In genomic region chr7:128062456-128062855, GRCm38 (mm10) we compare ENCODE assay signal across 20 mouse cellular contexts. TPM values are rescaled to one million over a fixed set of nuclear protein-coding genes. Genes with fewer than 3 reads are reported as not detected.
DNase-seq lines count a peak whose midpoint lies in the region; ATAC-seq and TF ChIP-seq lines count a peak whose summit lies in the region.
"Had no signal": no experiment of that assay in that cellular context is flagged by ENCODE, and none has a peak within 500 bp of the region (broad histone marks: within the 10 kb centered on the region; RNA-seq: fewer than 3 reads in every experiment).

Gene Itgam (plus strand): TSS chr7:128062640.
Gene Gm49368 (plus strand): TSS chr7:128062683.

- H3K4me2 ChIP-seq in stomach, embryonic 16.5 days (ENCODE audit: low read depth, low read length), result no peak within 1 kb of the TSS
- no peak within 1 kb of the TSS for H3K4me2 ChIP-seq in stomach, postnatal 0 days (replicated peaks; ENCODE audit: low read depth)
- H3K4me2 ChIP-seq: embryonic facial prominence, embryonic 13.5 days; heart, embryonic 13.5 days; hindbrain, embryonic 12.5 days had no signal

- H3K36me3 ChIP-seq in stomach, embryonic 16.5 days (ENCODE audit: control insufficient read depth, insufficient read depth, low read length), result no peaks in the 10 kb centered on the region
- H3K36me3 ChIP-seq in stomach, postnatal 0 days (ENCODE audit: control insufficient read depth, insufficient read depth, low read length), result no peaks in the 10 kb centered on the region
- H3K36me3 ChIP-seq in macrophage (ENCODE audit: inconsistent target), result no peaks in the 10 kb centered on the region
- H3K36me3 ChIP-seq: embryonic facial prominence, embryonic 13.5 days; G1E; heart, embryonic 13.5 days; hindbrain, embryonic 12.5 days had no signal

- peak within 1 kb of the TSS; percentile 48 for H3K4me3 ChIP-seq in gastrocnemius, adult 2 months
- no peak within 1 kb of the TSS for H3K4me3 ChIP-seq in stomach, embryonic 16.5 days (replicated peaks; ENCODE audit: low read length)
- no peak within 1 kb of the TSS for H3K4me3 ChIP-seq in stomach, postnatal 0 days (ENCODE audit: low read depth, low read length)
- H3K4me3 ChIP-seq in macrophage (ENCODE audit: inconsistent target), result peak within 1 kb of the TSS; percentile 46
- H3K4me3 ChIP-seq: embryonic facial prominence, embryonic 13.5 days; heart, embryonic 13.5 days; hindbrain, embryonic 12.5 days had no signal

- H3K79me2 ChIP-seq in macrophage (ENCODE audit: inconsistent target), result peaks cover 28% of the 10 kb centered on the region

- ATAC-seq in stomach, embryonic 16.5 days (ENCODE audit: insufficient read depth, low FRiP score), result no peak
- no peak for ATAC-seq in stomach, postnatal 0 days (ENCODE audit: low FRiP score, low TSS enrichment)
- ATAC-seq: activated CD4-positive, CD25-positive, alpha-beta regulatory T cell, adult 4 months; intestine, postnatal 0 days had no signal

- H3K27ac ChIP-seq in gastrocnemius, adult 2 months, result no peak within 1 kb of the TSS
- peak within 1 kb of the TSS; percentile 23; the same call in 1 of the 2 replicates for H3K27ac ChIP-seq in stomach, embryonic 16.5 days (ENCODE audit: low read length)
- H3K27ac ChIP-seq in stomach, postnatal 0 days (replicated peaks), result no peak within 1 kb of the TSS
- peak within 1 kb of the TSS; percentile 92 for H3K27ac ChIP-seq in macrophage
- H3K27ac ChIP-seq: embryonic facial prominence, embryonic 13.5 days; heart, embryonic 13.5 days; hindbrain, embryonic 12.5 days had no signal

- no peak for DNase-seq in gastrocnemius, adult 2 months
- no peak for DNase-seq in gastrocnemius, adult 8-10 months (ENCODE audit: low spot score in 2 of 2)
- DNase-seq in stomach, postnatal 0 days (ENCODE audit: low spot score), result no peak
- peak; percentile 54 for DNase-seq in thymus, postnatal 25 days
- DNase-seq in gastrocnemius, postnatal 10 days, result no peak
- no peak for DNase-seq in kidney, adult 11 months
- DNase-seq: cerebellum, postnatal 25 days; kidney, postnatal 36 days; layer of hippocampus, postnatal 36 days had no signal

- H3K27me3 ChIP-seq in stomach, embryonic 16.5 days (ENCODE audit: control insufficient read depth, insufficient read depth, low read length), result no peaks in the 10 kb centered on the region
- H3K27me3 ChIP-seq in stomach, postnatal 0 days (ENCODE audit: control insufficient read depth, insufficient read depth, low read length), result no peaks in the 10 kb centered on the region
- H3K27me3 ChIP-seq: embryonic facial prominence, embryonic 13.5 days; hindbrain, embryonic 12.5 days had no signal

- no peaks in the 10 kb centered on the region for H3K9me3 ChIP-seq in stomach, embryonic 16.5 days (replicated peaks; ENCODE audit: control insufficient read depth, low read length)
- no peaks in the 10 kb centered on the region for H3K9me3 ChIP-seq in stomach, postnatal 0 days (ENCODE audit: control insufficient read depth, low read length)
- H3K9me3 ChIP-seq: G1E; heart, embryonic 13.5 days; hindbrain, embryonic 12.5 days had no signal

- no peak for TF ChIP-seq EP300 in stomach, postnatal 0 days (optimal IDR thresholded peaks at IDR 0.05)

- no peak for TF ChIP-seq CTCF in gastrocnemius, adult 2 months (IDR thresholded peaks at IDR 0.05)
- no peak for TF ChIP-seq CTCF in stomach, postnatal 0 days (IDR thresholded peaks at IDR 0.05; ENCODE audit: low read depth)

- WGBS in stomach, embryonic 16.5 days, result 76% methylated on average over 7 of the region's 7 CpGs
- WGBS in stomach, postnatal 0 days, result 66% methylated on average over 7 of the region's 7 CpGs
- 1% methylated on average over 7 of the region's 7 CpGs for WGBS in macrophage (ENCODE audit: missing documents)

- intact Hi-C loops in gastrocnemius, adult 2 months (cut with DNase I), result no loop called here

- no peaks in the 10 kb centered on the region for H3K4me1 ChIP-seq in stomach, embryonic 16.5 days (ENCODE audit: control insufficient read depth, insufficient read depth, low read length)
- H3K4me1 ChIP-seq in stomach, postnatal 0 days (replicated peaks; ENCODE audit: control insufficient read depth, insufficient read depth), result no peaks in the 10 kb centered on the region
- H3K4me1 ChIP-seq: embryonic facial prominence, embryonic 13.5 days; heart, embryonic 13.5 days; hindbrain, embryonic 12.5 days had no signal

- no peak within 1 kb of the TSS for H3K9ac ChIP-seq in stomach, embryonic 16.5 days (ENCODE audit: low read length)
- no peak within 1 kb of the TSS for H3K9ac ChIP-seq in stomach, postnatal 0 days (ENCODE audit: low read length)
- H3K9ac ChIP-seq: embryonic facial prominence, embryonic 13.5 days; heart, embryonic 13.5 days; hindbrain, embryonic 12.5 days had no signal

RNA-seq across cellular contexts. Expression of gene Itgam, which starts in this region (rescaled TPM):
- 1 to 10 TPM; 1.0 to 1.9 TPM for total RNA-seq in gastrocnemius, adult 2 months (2021)
- total RNA-seq in gastrocnemius, adult 8-10 months (2022), result 1 to 10 TPM in 2 of 4 experiments, under 1 TPM in 2; 0.60 to 3.1 (median 1.1) TPM
- polyA plus RNA-seq in stomach, embryonic 16.5 days (2015; fragmentation: Nextera tagmentation; extraction: Ambion mirVana), result 4.1 and 4.3 TPM in 2 replicates
- 0.91 and 0.99 TPM in 2 replicates for polyA plus RNA-seq in stomach, postnatal 0 days (2015; fragmentation: Nextera tagmentation; extraction: Ambion mirVana)
- total RNA-seq in macrophage (2018; cell fraction: chromatin; rRNA removed), result 100 to 1,000 TPM in 9 of 26 experiments, 10 to 100 TPM in 17; 12.4 to 206 (median 88.6) TPM
- total RNA-seq in macrophage (2018; cell fraction: cytosol; rRNA removed), result 100 to 1,000 TPM in 13 of 26 experiments, 10 to 100 TPM in 13; 60.7 to 159 (median 99.7) TPM
- 100 to 1,000 TPM in 25 of 26 experiments, 10 to 100 TPM in 1; 39.2 to 519 (median 212) TPM for total RNA-seq in macrophage (2018; cell fraction: nucleus; rRNA removed)
- 101 to 216 TPM (median 128 TPM) in 3 replicates for polyA plus RNA-seq in macrophage (2018)
- 1 to 10 TPM; 1.5 to 3.4 TPM for total RNA-seq in gastrocnemius, postnatal 10 days (2021)

RNA-seq across cellular contexts. Expression of gene Gm49368, which starts in this region (rescaled TPM):
- total RNA-seq in gastrocnemius, adult 2 months (2021), result not detected
- total RNA-seq in gastrocnemius, adult 8-10 months (2022), result not detected
- polyA plus RNA-seq in stomach, embryonic 16.5 days (2015; fragmentation: Nextera tagmentation; extraction: Ambion mirVana), result 0.04 TPM in 1 of 2 replicates, not detected in the other
- polyA plus RNA-seq in stomach, postnatal 0 days (2015; fragmentation: Nextera tagmentation; extraction: Ambion mirVana), result not detected in 2 replicates
- total RNA-seq in macrophage (2018; cell fraction: chromatin; rRNA removed), result 1 to 10 TPM in 14 of 26 experiments, under 1 TPM in 6, not detected in 6; 0.18 to 5.5 (median 1.8) TPM
- total RNA-seq in macrophage (2018; cell fraction: cytosol; rRNA removed), result 1 to 10 TPM in 22 of 26 experiments, under 1 TPM in 4; 0.33 to 4.3 (median 1.5) TPM
- total RNA-seq in macrophage (2018; cell fraction: nucleus; rRNA removed), result 1 to 10 TPM in 20 of 26 experiments, under 1 TPM in 2, not detected in 4; 0.15 to 8.6 (median 4.3) TPM
- 1.0 to 2.2 TPM (median 1.6 TPM) in 3 replicates for polyA plus RNA-seq in macrophage (2018)
- not detected for total RNA-seq in gastrocnemius, postnatal 10 days (2021)
- total RNA-seq: G1E; layer of hippocampus, postnatal 36 days had no signal
- polyA plus RNA-seq: brain, embryonic 14.5 days; embryonic facial prominence, embryonic 13.5 days; forebrain, embryonic 11.5 days; G1E; heart, embryonic 13.5 days; hindbrain, embryonic 12.5 days; intestine, postnatal 0 days; neural tube, embryonic 11.5 days had no signal

Comparison
In these comparisons a context has a peak if more than half of its experiments do, and no peak if none do; other contexts are left out.
1. RNA of gene Itgam (polyA plus RNA-seq): 101 to 216 TPM in macrophage; 4.1 to 4.3 TPM in stomach, embryonic 16.5 days and 0.91 to 0.99 TPM in stomach, postnatal 0 days; every median in the first group is over 10 times any median in the second.
2. H3K27ac ChIP-seq: peak in stomach, embryonic 16.5 days (single experiment) and macrophage (single experiment); none in gastrocnemius, adult 2 months (single experiment) and stomach, postnatal 0 days (single experiment).
3. H3K4me3 ChIP-seq: peak in gastrocnemius, adult 2 months (single experiment) and macrophage (single experiment); none in stomach, embryonic 16.5 days (single experiment) and stomach, postnatal 0 days (single experiment).